Mouse (Mus musculus): ENCODE results near the gene 4930558K02Rik.

- TF ChIP-seq POLR2A (IDR thresholded peaks at IDR 0.05; ENCODE audit: insufficient read depth, low read depth, low read length), result no peak
- no peak for TF ChIP-seq CTCF (IDR thresholded peaks at IDR 0.05)
These were observed 58.7 kb downstream of the 4930558K02Rik start for GRCm38 (mm10) chr1:161920475-161921454.

All from heart, adult 2 months (tissue).